Mouse (Mus musculus) forebrain, embryonic 13.5 days (tissue): ENCODE results near the gene Zfp414. TPM values are rescaled to one million over a fixed set of nuclear protein-coding genes. Genes with fewer than 3 reads are reported as not detected.

Experiments
- ATAC-seq: fragments of 200-750 bp; cut with Nextera tagmentation; 2 replicates; pipeline ENCODE4 v1.8.0; 2017
- H3K27ac ChIP-seq: fragments of 300-500 bp; sonication (generic); 2 replicates; pipeline ENCODE4 v1.5.1; 2015; ENCODE audit warnings: inconsistent platforms, mild to moderate bottlenecking, moderate library complexity
- H3K27me3 ChIP-seq: fragments of 300-500 bp; sonication (generic); 2 replicates; pipeline ENCODE4 v1.6.1; 2015; ENCODE audit warnings: mild to moderate bottlenecking, inconsistent platforms
- H3K36me3 ChIP-seq: fragments of 300-500 bp; sonication (generic); 2 replicates; pipeline ENCODE4 v1.6.1; 2015; ENCODE audit warnings: mild to moderate bottlenecking, inconsistent platforms; ENCODE audit not compliant: poor library complexity, severe bottlenecking
- H3K4me1 ChIP-seq: fragments of 300-500 bp; sonication (generic); 2 replicates; pipeline ENCODE4 v1.6.1; 2015; ENCODE audit warnings: inconsistent platforms
- H3K4me2 ChIP-seq: fragments of 300-500 bp; sonication (generic); 2 replicates; pipeline ENCODE4 v1.6.1; 2015; ENCODE audit warnings: inconsistent platforms, mild to moderate bottlenecking, moderate library complexity
- H3K4me3 ChIP-seq: fragments of 300-500 bp; sonication (generic); 2 replicates; pipeline ENCODE4 v1.5.1; 2015; ENCODE audit warnings: mild to moderate bottlenecking, inconsistent platforms
- H3K9ac ChIP-seq: fragments of 300-500 bp; sonication (generic); 2 replicates; pipeline ENCODE4 v1.6.1; 2015; ENCODE audit warnings: mild to moderate bottlenecking, inconsistent platforms
- H3K9me3 ChIP-seq: fragments of 300-500 bp; sonication (generic); replicated peaks from 2 replicates; pipeline ENCODE4 v1.6.1; 2016; ENCODE audit warnings: inconsistent platforms
- WGBS: fragments of 180-500 bp; shearing (Covaris S2); methylation state at CpG from one replicate; pipeline ENCODE4 v1.1.7; 2015; 5-methylcytosine and 5-hydroxymethylcytosine counted together
- polyA plus RNA-seq: library from polyadenylated mRNA; unstranded; fragments of >200 nt; fragmentation: Nextera tagmentation; extraction: Ambion mirVana; gene quantifications from 2 replicates; pipeline ENCODE4 v1.2.1, GENCODE M21; 2015

Zfp414 gene
- polyA plus RNA-seq, 1 experiment from 2014 or later = 56.5 TPM

DNA sequence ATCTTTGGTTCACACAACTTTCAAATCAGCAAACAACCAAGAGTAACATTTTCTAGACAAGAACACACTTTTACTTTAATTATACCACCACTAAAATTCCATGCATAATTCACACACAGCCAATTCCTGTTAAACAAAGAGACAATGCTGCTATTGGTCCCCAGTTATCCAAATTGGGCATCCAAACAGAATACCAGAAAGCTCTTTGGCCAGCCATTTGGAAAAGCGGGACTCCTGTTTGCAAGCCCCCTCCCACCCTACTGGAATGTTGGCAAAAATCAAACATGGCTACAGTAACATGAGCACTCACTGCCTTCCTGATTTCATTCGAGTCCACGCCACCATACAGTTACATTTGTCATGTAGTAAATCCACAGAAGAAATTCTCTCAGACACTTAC, 40.8 kb downstream of the Zfp414 start:
- ATAC-seq = no peak
- no peak overlapping the region for H3K9ac ChIP-seq
- peaks cover 41% of the 10 kb centered on the region for H3K36me3 ChIP-seq
- peaks cover 19% of the 10 kb centered on the region for H3K4me1 ChIP-seq
- no peak overlapping the region for H3K4me3 ChIP-seq
- no peaks in the 10 kb centered on the region for H3K9me3 ChIP-seq
- no peak overlapping the region for H3K4me2 ChIP-seq
- no peaks in the 10 kb centered on the region for H3K27me3 ChIP-seq
- H3K27ac ChIP-seq = no peak overlapping the region
- WGBS = 81% methylated on average over 3 of the region's 3 CpGs

DNA sequence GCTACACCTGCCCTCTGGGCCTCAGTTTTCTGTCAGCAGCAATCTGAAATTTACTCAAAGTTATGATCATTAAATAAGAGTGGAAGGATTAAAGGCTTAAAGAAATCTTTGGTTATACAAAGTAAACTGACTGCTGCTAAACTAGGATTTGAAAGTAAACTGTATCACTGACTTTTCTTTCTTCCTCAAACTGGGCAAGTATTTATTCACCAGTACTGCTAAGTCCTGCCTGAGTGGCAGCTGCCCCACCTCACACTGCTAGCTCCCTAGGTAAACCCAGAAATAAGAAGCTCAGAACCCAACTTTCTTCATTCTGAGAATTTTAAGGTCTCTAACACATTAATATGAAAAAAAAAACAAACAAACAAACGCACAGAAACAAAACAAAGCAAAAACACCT, 44.9 kb downstream of the Zfp414 start:
- Histone ChIP-seq H3K27ac (no peak overlapping the region), H3K36me3 (peaks cover 30% of the 10 kb centered on the region), H3K4me1 (peaks cover 26% of the 10 kb centered on the region), H3K27me3 (no peaks in the 10 kb centered on the region), H3K9ac (no peak overlapping the region), H3K9me3 (no peaks in the 10 kb centered on the region), H3K4me2 (no peak overlapping the region), H3K4me3 (no peak overlapping the region)
- ATAC-seq = no peak
- WGBS = 90% methylated on average over 1 of the region's 1 CpGs

DNA sequence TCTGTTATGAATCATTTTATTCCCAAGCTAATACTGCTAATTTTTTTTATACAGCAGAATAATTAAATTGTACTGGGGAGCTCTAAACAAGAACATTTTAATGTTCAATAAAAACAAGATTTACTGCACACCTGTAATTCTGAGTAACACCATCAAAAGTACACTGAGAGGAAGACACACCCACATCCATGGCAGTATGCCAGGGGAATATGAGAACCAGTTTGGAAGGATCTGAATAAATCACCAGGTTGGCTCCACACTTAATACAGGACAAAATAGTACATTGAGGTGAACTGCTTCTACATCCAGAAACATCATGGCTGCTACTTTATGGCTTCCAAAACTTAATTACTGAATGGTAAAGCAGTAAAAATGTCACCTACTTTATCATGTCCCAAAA, 46.6 kb downstream of the Zfp414 start:
- Histone ChIP-seq H3K9me3 (no peaks in the 10 kb centered on the region), H3K4me2 (no peak overlapping the region), H3K27ac (no peak overlapping the region), H3K36me3 (peaks cover 30% of the 10 kb centered on the region), H3K27me3 (no peaks in the 10 kb centered on the region), H3K4me3 (no peak overlapping the region), H3K9ac (no peak overlapping the region), H3K4me1 (peaks cover 20% of the 10 kb centered on the region)
- no peak for ATAC-seq

DNA sequence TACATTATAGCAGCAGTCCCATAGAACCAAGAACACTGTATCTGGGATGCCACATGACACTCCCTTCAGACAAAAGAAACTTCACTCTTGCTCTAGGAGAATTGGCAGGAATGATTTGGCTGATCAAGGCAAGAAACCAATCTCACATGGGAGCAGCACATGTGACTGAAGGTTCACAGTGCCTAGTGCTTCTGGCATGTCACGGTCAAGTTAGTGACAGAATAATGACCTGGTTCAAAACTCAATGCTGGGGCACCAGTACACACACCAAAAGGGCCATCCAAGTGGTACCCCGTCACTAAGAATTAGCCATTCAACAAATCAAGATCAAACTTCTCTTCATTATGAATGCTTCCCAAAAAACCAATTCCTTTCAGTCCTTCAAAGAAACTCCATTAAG, 47.2 kb downstream of the Zfp414 start:
- Histone ChIP-seq H3K27me3 (no peaks in the 10 kb centered on the region), H3K27ac (no peak overlapping the region), H3K4me2 (no peak overlapping the region), H3K36me3 (peaks cover 30% of the 10 kb centered on the region), H3K4me3 (no peak overlapping the region), H3K9me3 (no peaks in the 10 kb centered on the region), H3K4me1 (peaks cover 23% of the 10 kb centered on the region; the same call in 1 of the 2 replicates), H3K9ac (no peak overlapping the region)
- no peak for ATAC-seq
- WGBS = 91% methylated on average over 2 of the region's 2 CpGs

DNA sequence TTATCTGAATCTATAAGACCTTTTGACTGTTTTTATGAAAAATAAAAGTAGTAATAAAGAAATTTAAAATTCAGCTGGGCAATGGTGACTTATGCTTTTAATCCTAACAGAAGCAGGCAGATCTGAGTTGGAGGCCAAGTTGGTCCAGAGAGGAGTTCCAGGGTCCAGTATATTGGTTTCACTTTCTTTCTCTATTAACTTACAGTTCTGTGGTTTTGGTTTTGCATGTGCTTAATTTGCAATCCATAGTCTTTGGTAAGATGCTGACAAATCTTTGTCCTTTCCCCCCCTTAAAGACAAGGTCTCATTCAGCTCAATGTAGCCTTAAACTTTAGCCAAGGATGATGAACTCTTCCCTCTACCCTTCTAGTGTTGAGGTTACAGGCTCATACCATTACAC, 49.9 kb downstream of the Zfp414 start:
- no peak overlapping the region for H3K27ac ChIP-seq
- H3K27me3 ChIP-seq = no peaks in the 10 kb centered on the region
- H3K4me1 ChIP-seq = peaks cover 45% of the 10 kb centered on the region
- peaks cover 32% of the 10 kb centered on the region for H3K36me3 ChIP-seq
- H3K9ac ChIP-seq = no peak overlapping the region
- H3K4me2 ChIP-seq = no peak overlapping the region
- no peak for ATAC-seq
- H3K9me3 ChIP-seq = no peaks in the 10 kb centered on the region
- H3K4me3 ChIP-seq = no peak overlapping the region

Other genes with a start within 250 kb of the Zfp414 start
- gene Zfp101, start 234.4 kb upstream of the Zfp414 start, polyA plus RNA-seq = 22.6 and 23.2 TPM in 2 replicates
- gene Actl9, start 196.2 kb upstream of the Zfp414 start, polyA plus RNA-seq = not detected in 2 replicates
- 36.5 and 37.3 TPM in 2 replicates for gene Adamts10, start 104.9 kb upstream of the Zfp414 start, polyA plus RNA-seq
- 1.0 and 1.4 TPM in 2 replicates for gene Myo1f, start 73.4 kb upstream of the Zfp414 start, polyA plus RNA-seq
- gene Pram1, start 9.0 kb downstream of the Zfp414 start, polyA plus RNA-seq = 0.75 and 1.2 TPM in 2 replicates
- gene Hnrnpm, start 57.8 kb downstream of the Zfp414 start, polyA plus RNA-seq = 349 and 356 TPM in 2 replicates
- 52.2 and 56.5 TPM in 2 replicates for gene March2, start 89.6 kb downstream of the Zfp414 start, polyA plus RNA-seq
- gene Rab11b, start 131.4 kb downstream of the Zfp414 start, polyA plus RNA-seq = 433 and 441 TPM in 2 replicates
- gene Angptl4, start 152.7 kb downstream of the Zfp414 start, polyA plus RNA-seq = 8.6 and 10.0 TPM in 2 replicates
- gene Kank3, start 181.4 kb downstream of the Zfp414 start, polyA plus RNA-seq = 27.3 and 29.0 TPM in 2 replicates
- gene Rps28, start 195.5 kb downstream of the Zfp414 start, polyA plus RNA-seq = 779 and 868 TPM in 2 replicates
- gene Ndufa7, start 195.5 kb downstream of the Zfp414 start, polyA plus RNA-seq = 473 and 507 TPM in 2 replicates
- 60.1 and 66.1 TPM in 2 replicates for gene Cd320, start 214.0 kb downstream of the Zfp414 start, polyA plus RNA-seq
- gene Gm7029, start 244.7 kb downstream of the Zfp414 start, polyA plus RNA-seq = not detected in 2 replicates